Mouse (Mus musculus) induced T-regulatory cell, adult 2 months (primary cell): Measurements from ENCODE around the gene Iqcf3.
A peak's percentile ranks its signal among the peaks of the same experiment; 100 is the strongest.
"Not testable (repeated sequence)": the region's sequence is repeated elsewhere in the genome, so short reads cannot be mapped to it uniquely, and the experiment has no call there.

ENCODE experiments used
- DNase-seq: peaks from one replicate; pipeline ENCODE4 v3.0.0-alpha.2; 2012; ENCODE audit warnings: low read depth

The Iqcf3 gene

GRCm38 (mm10) chr9:106509356-106509755 is 52.1 kb downstream of the Iqcf3 start:
- DNase-seq, result no peak

GRCm38 (mm10) chr9:106504246-106504645 is 57.2 kb downstream of the Iqcf3 start:
- DNase-seq, result no peak

- DNase-seq, result no peak
These were observed 59.6 kb downstream of the Iqcf3 start for GRCm38 (mm10) chr9:106501846-106502245.

- no peak for DNase-seq
These were observed 61.8 kb downstream of the Iqcf3 start, which contains the start of gene Iqcf1 for GRCm38 (mm10) chr9:106499667-106500066. Gene Iqcf1, plus strand, starts transcription at chr9:106499967.

GRCm38 (mm10) chr9:106487602-106488001 is 73.8 kb downstream of the Iqcf3 start:
- DNase-seq, result not testable (repeated sequence)

GRCm38 (mm10) chr9:106485076-106485475 is 76.4 kb downstream of the Iqcf3 start:
- no peak for DNase-seq

- DNase-seq, result no peak
These were observed 77.8 kb downstream of the Iqcf3 start for GRCm38 (mm10) chr9:106483606-106484005.

- no peak for DNase-seq
These were observed 78.3 kb downstream of the Iqcf3 start for GRCm38 (mm10) chr9:106483136-106483535.

- no peak for DNase-seq
These were observed 78.8 kb downstream of the Iqcf3 start for GRCm38 (mm10) chr9:106482578-106483115.

- no peak for DNase-seq
These were observed 79.8 kb downstream of the Iqcf3 start for GRCm38 (mm10) chr9:106481676-106482075.

- DNase-seq, result peak; percentile 28
These were observed 80.4 kb downstream of the Iqcf3 start for GRCm38 (mm10) chr9:106481075-106481474.

GRCm38 (mm10) chr9:106480541-106480940 is 80.9 kb downstream of the Iqcf3 start:
- DNase-seq, result no peak

- no peak for DNase-seq
These were observed 83.3 kb downstream of the Iqcf3 start for GRCm38 (mm10) chr9:106478101-106478500.

GRCm38 (mm10) chr9:106477649-106478048 is 83.8 kb downstream of the Iqcf3 start:
- DNase-seq, result peak; percentile 54

- peak; percentile 100 for DNase-seq
These were observed 84.4 kb downstream of the Iqcf3 start, which contains the start of gene Parp3 for GRCm38 (mm10) chr9:106476924-106477484. Gene Parp3, minus strand, starts transcription at chr9:106476949.

GRCm38 (mm10) chr9:106476002-106476923 is 85.2 kb downstream of the Iqcf3 start:
- DNase-seq, result peak; percentile 84

GRCm38 (mm10) chr9:106475663-106476001 is 85.8 kb downstream of the Iqcf3 start, which contains the start of gene Rrp9:
Gene Rrp9, plus strand, starts transcription at chr9:106475963.
- DNase-seq, result no peak

- DNase-seq, result peak; percentile 31
These were observed 86.4 kb downstream of the Iqcf3 start for GRCm38 (mm10) chr9:106475046-106475445.

GRCm38 (mm10) chr9:106474456-106474855 is 87.0 kb downstream of the Iqcf3 start:
- peak; percentile 80 for DNase-seq

GRCm38 (mm10) chr9:106473753-106474105 is 87.7 kb downstream of the Iqcf3 start:
- DNase-seq, result no peak

- DNase-seq, result no peak
These were observed 88.2 kb downstream of the Iqcf3 start for GRCm38 (mm10) chr9:106473081-106473752.

GRCm38 (mm10) chr9:106472321-106472720 is 89.1 kb downstream of the Iqcf3 start:
- DNase-seq, result no peak
